Mouse (Mus musculus) NIH3T3 (cell line): ENCODE measurements around the gene Fitm2.
"Not testable (repeated sequence)": the region's sequence is repeated elsewhere in the genome, so short reads cannot be mapped to it uniquely, and the experiment has no call there.

Experiments used
- DNase-seq: peaks from one replicate; pipeline ENCODE4 v3.0.0-alpha.2; 2012; ENCODE audit warnings: low read depth

The Fitm2 gene

GRCm38 (mm10) chr2:163463251-163463769 is 9.1 kb downstream of the Fitm2 start:
- no peak for DNase-seq

GRCm38 (mm10) chr2:163462801-163463200 is 9.6 kb downstream of the Fitm2 start:
- no peak for DNase-seq

- no peak for DNase-seq
Measured at GRCm38 (mm10) chr2:163462386-163462785, 10.0 kb downstream of the Fitm2 start.

- not testable (repeated sequence) for DNase-seq
Measured at GRCm38 (mm10) chr2:163461307-163461706, 11.1 kb downstream of the Fitm2 start.

- no peak for DNase-seq
Measured at GRCm38 (mm10) chr2:163460622-163461021, 11.8 kb downstream of the Fitm2 start.

- DNase-seq: no peak
Measured at GRCm38 (mm10) chr2:163459380-163459779, 13.0 kb downstream of the Fitm2 start.

- DNase-seq: no peak
Measured at GRCm38 (mm10) chr2:163458539-163459265, 13.7 kb downstream of the Fitm2 start.

GRCm38 (mm10) chr2:163453378-163453777 is 19.1 kb downstream of the Fitm2 start:
- no peak for DNase-seq

- peak; percentile 66 for DNase-seq
Measured at GRCm38 (mm10) chr2:163452738-163453137, 19.7 kb downstream of the Fitm2 start.

GRCm38 (mm10) chr2:163450668-163451295 is 21.6 kb downstream of the Fitm2 start:
- peak; percentile 67 for DNase-seq

- DNase-seq: no peak
Measured at GRCm38 (mm10) chr2:163449276-163449675, 23.2 kb downstream of the Fitm2 start.

GRCm38 (mm10) chr2:163447375-163447774 is 25.1 kb downstream of the Fitm2 start:
- DNase-seq: no peak

- no peak for DNase-seq
Measured at GRCm38 (mm10) chr2:163444017-163444416, 28.4 kb downstream of the Fitm2 start.

- no peak for DNase-seq
Measured at GRCm38 (mm10) chr2:163443543-163443942, 28.9 kb downstream of the Fitm2 start.

- DNase-seq: no peak
Measured at GRCm38 (mm10) chr2:163439488-163439887, 32.9 kb downstream of the Fitm2 start.

- DNase-seq: peak; percentile 71
Measured at GRCm38 (mm10) chr2:163438619-163439451, 33.6 kb downstream of the Fitm2 start.

- no peak for DNase-seq
Measured at GRCm38 (mm10) chr2:163438246-163438618, 34.2 kb downstream of the Fitm2 start, which contains the start of gene Gdap1l1. Gene Gdap1l1, plus strand, starts transcription at chr2:163438476.

GRCm38 (mm10) chr2:163437800-163438199 is 34.6 kb downstream of the Fitm2 start:
- DNase-seq: no peak

GRCm38 (mm10) chr2:163433971-163434370 is 38.5 kb downstream of the Fitm2 start:
- no peak for DNase-seq

GRCm38 (mm10) chr2:163431289-163431688 is 41.1 kb downstream of the Fitm2 start:
- no peak for DNase-seq

GRCm38 (mm10) chr2:163428346-163429011 is 44.0 kb downstream of the Fitm2 start:
- no peak for DNase-seq

GRCm38 (mm10) chr2:163424597-163424996 is 47.8 kb downstream of the Fitm2 start, which contains the start of gene Oser1:
Gene Oser1, minus strand, starts transcription at chr2:163424697.
- no peak for DNase-seq
